Mouse (Mus musculus) limb, embryonic 13.5 days (tissue): Measurements from ENCODE around the gene Wdr61. TPM values are rescaled to one million over a fixed set of nuclear protein-coding genes. Genes with fewer than 3 reads are reported as not detected.
A peak's percentile ranks its signal among the peaks of the same experiment; 100 is the strongest.

Experiments
- ATAC-seq: fragments of 200-750 bp; cut with Nextera tagmentation; 2 replicates; pipeline ENCODE4 v1.8.0; 2017; ENCODE audit warnings: low read depth, moderate number of reproducible peaks, moderate TSS enrichment; ENCODE audit not compliant: low FRiP score
- H3K27ac ChIP-seq: fragments of 300-500 bp; sonication (generic); 2 replicates; pipeline ENCODE4 v1.5.1; 2015; ENCODE audit warnings: inconsistent platforms, mild to moderate bottlenecking, moderate library complexity
- H3K27me3 ChIP-seq: fragments of 300-500 bp; sonication (generic); 2 replicates; pipeline ENCODE4 v1.6.1; 2015; ENCODE audit warnings: mild to moderate bottlenecking, inconsistent platforms
- H3K36me3 ChIP-seq: fragments of 300-500 bp; sonication (generic); 2 replicates; pipeline ENCODE4 v1.6.1; 2015; ENCODE audit warnings: inconsistent platforms, mild to moderate bottlenecking, moderate library complexity
- H3K4me1 ChIP-seq: fragments of 300-500 bp; sonication (generic); 2 replicates; pipeline ENCODE4 v1.6.1; 2015; ENCODE audit warnings: inconsistent platforms
- H3K4me2 ChIP-seq: fragments of 300-500 bp; sonication (generic); replicated peaks from 2 replicates; pipeline ENCODE4 v1.6.1; 2015; ENCODE audit warnings: inconsistent platforms, mild to moderate bottlenecking, moderate library complexity
- H3K4me3 ChIP-seq: fragments of 300-500 bp; sonication (generic); 2 replicates; pipeline ENCODE4 v1.5.1; 2015; ENCODE audit warnings: moderate library complexity, mild to moderate bottlenecking, inconsistent platforms
- H3K9ac ChIP-seq: fragments of 300-500 bp; sonication (generic); 2 replicates; pipeline ENCODE4 v1.6.1; 2015; ENCODE audit warnings: mild to moderate bottlenecking, inconsistent platforms
- H3K9me3 ChIP-seq: fragments of 300-500 bp; sonication (generic); 2 replicates; pipeline ENCODE4 v1.6.1; 2016; ENCODE audit warnings: inconsistent platforms
- WGBS: fragments of 180-500 bp; shearing (Covaris S2); methylation state at CpG from one replicate; pipeline ENCODE4 v1.1.7; 2015; 5-methylcytosine and 5-hydroxymethylcytosine counted together
- polyA plus RNA-seq: library from polyadenylated mRNA; unstranded; fragments of >200 nt; fragmentation: Nextera tagmentation; extraction: Ambion mirVana; gene quantifications from 2 replicates; pipeline ENCODE4 v1.2.1, GENCODE M21; 2015

Wdr61 gene
- polyA plus RNA-seq, 1 experiment from 2014 or later: 156 TPM

GRCm38 (mm10) chr9:54722156-54722555 is 12.2 kb downstream of the Wdr61 start:
- peaks cover 91% of the 10 kb centered on the region for H3K36me3 ChIP-seq

GRCm38 (mm10) chr9:54717527-54717926 is 16.8 kb downstream of the Wdr61 start:
- Histone ChIP-seq H3K36me3 (peaks cover 91% of the 10 kb centered on the region), H3K9ac (no peak overlapping the region), H3K27ac (no peak overlapping the region), H3K4me2 (no peak overlapping the region), H3K4me3 (no peak overlapping the region), H3K27me3 (no peaks in the 10 kb centered on the region), H3K9me3 (no peaks in the 10 kb centered on the region), H3K4me1 (no peaks in the 10 kb centered on the region)
- ATAC-seq: no peak
- 81% methylated on average over 3 of the region's 3 CpGs for WGBS

More at GRCm38 (mm10) chr9:54722156-54722555, 12.2 kb downstream of the Wdr61 start:
- no peak overlapping the region for H3K9ac ChIP-seq
- 85% methylated on average over 7 of the region's 7 CpGs for WGBS
- ATAC-seq: no peak
- H3K4me3 ChIP-seq: no peak overlapping the region
- no peaks in the 10 kb centered on the region for H3K9me3 ChIP-seq
- H3K4me1 ChIP-seq: no peaks in the 10 kb centered on the region
- no peak overlapping the region for H3K4me2 ChIP-seq
- no peak overlapping the region for H3K27ac ChIP-seq
- H3K27me3 ChIP-seq: no peaks in the 10 kb centered on the region

- peaks cover 96% of the 10 kb centered on the region for H3K36me3 ChIP-seq
- H3K4me1 ChIP-seq: no peaks in the 10 kb centered on the region
- 83% methylated on average over 3 of the region's 3 CpGs for WGBS
Measured at GRCm38 (mm10) chr9:54715776-54716175, 18.5 kb downstream of the Wdr61 start.

GRCm38 (mm10) chr9:54708085-54708484 is 26.2 kb downstream of the Wdr61 start:
- H3K27ac ChIP-seq: no peak overlapping the region
- no peaks in the 10 kb centered on the region for H3K27me3 ChIP-seq
- no peaks in the 10 kb centered on the region for H3K9me3 ChIP-seq
- no peak overlapping the region for H3K9ac ChIP-seq
- no peak for ATAC-seq
- 88% methylated on average over 5 of the region's 5 CpGs for WGBS
- H3K4me3 ChIP-seq: no peak overlapping the region
- H3K36me3 ChIP-seq: peaks cover 42% of the 10 kb centered on the region
- H3K4me2 ChIP-seq: no peak overlapping the region
- H3K4me1 ChIP-seq: peaks cover 20% of the 10 kb centered on the region

More at GRCm38 (mm10) chr9:54715776-54716175, 18.5 kb downstream of the Wdr61 start:
- Histone ChIP-seq H3K27me3 (no peaks in the 10 kb centered on the region), H3K4me2 (no peak overlapping the region), H3K9ac (no peak overlapping the region), H3K27ac (no peak overlapping the region), H3K9me3 (no peaks in the 10 kb centered on the region), H3K4me3 (no peak overlapping the region)
- ATAC-seq: no peak

GRCm38 (mm10) chr9:54707288-54707999 is 26.9 kb downstream of the Wdr61 start:
- Histone ChIP-seq H3K4me1 (peaks cover 20% of the 10 kb centered on the region), H3K27me3 (no peaks in the 10 kb centered on the region), H3K36me3 (peaks cover 37% of the 10 kb centered on the region), H3K4me3 (no peak overlapping the region), H3K4me2 (no peak overlapping the region), H3K27ac (no peak overlapping the region), H3K9ac (no peak overlapping the region), H3K9me3 (no peaks in the 10 kb centered on the region)
- ATAC-seq: no peak
- WGBS: 46% methylated on average over 8 of the region's 8 CpGs

GRCm38 (mm10) chr9:54705561-54705960 is 28.8 kb downstream of the Wdr61 start:
- peaks cover 9% of the 10 kb centered on the region for H3K27me3 ChIP-seq
- no peak overlapping the region for H3K4me2 ChIP-seq
- no peak for ATAC-seq
- H3K9ac ChIP-seq: no peak overlapping the region
- H3K36me3 ChIP-seq: peaks cover 18% of the 10 kb centered on the region
- peaks cover 23% of the 10 kb centered on the region for H3K4me1 ChIP-seq
- WGBS: 26% methylated on average over 1 of the region's 1 CpGs
- no peaks in the 10 kb centered on the region for H3K9me3 ChIP-seq
- H3K27ac ChIP-seq: no peak overlapping the region
- no peak overlapping the region for H3K4me3 ChIP-seq

- 76% methylated on average over 5 of the region's 5 CpGs for WGBS
Measured at GRCm38 (mm10) chr9:54704361-54704760, 30.0 kb downstream of the Wdr61 start.

GRCm38 (mm10) chr9:54702581-54702980 is 31.7 kb downstream of the Wdr61 start:
- Histone ChIP-seq H3K4me3 (no peak overlapping the region), H3K36me3 (no peaks in the 10 kb centered on the region; the same call in 1 of the 2 replicates), H3K9ac (no peak overlapping the region), H3K27ac (no peak overlapping the region), H3K27me3 (peaks cover 27% of the 10 kb centered on the region), H3K4me2 (no peak overlapping the region), H3K4me1 (peaks cover 36% of the 10 kb centered on the region), H3K9me3 (no peaks in the 10 kb centered on the region)
- no peak for ATAC-seq
- WGBS: 79% methylated on average over 2 of the region's 2 CpGs

More at GRCm38 (mm10) chr9:54704361-54704760, 30.0 kb downstream of the Wdr61 start:
- Histone ChIP-seq H3K9ac (no peak overlapping the region), H3K36me3 (peaks cover 7% of the 10 kb centered on the region), H3K4me3 (no peak overlapping the region), H3K27me3 (peaks cover 18% of the 10 kb centered on the region), H3K4me2 (no peak overlapping the region), H3K9me3 (no peaks in the 10 kb centered on the region), H3K27ac (no peak overlapping the region), H3K4me1 (peaks cover 31% of the 10 kb centered on the region)
- ATAC-seq: no peak

- 75% methylated on average over 7 of the region's 7 CpGs for WGBS
- no peak for ATAC-seq
- peak overlapping the region; percentile 74 for H3K4me3 ChIP-seq
- peaks cover 29% of the 10 kb centered on the region for H3K27me3 ChIP-seq
- H3K27ac ChIP-seq: no peak overlapping the region
- H3K9me3 ChIP-seq: no peaks in the 10 kb centered on the region
- H3K9ac ChIP-seq: no peak overlapping the region
- H3K4me1 ChIP-seq: peaks cover 28% of the 10 kb centered on the region; the same call in 1 of the 2 replicates
- peak overlapping the region; percentile 95 for H3K4me2 ChIP-seq
- H3K36me3 ChIP-seq: no peaks in the 10 kb centered on the region
Measured at GRCm38 (mm10) chr9:54700746-54701145, 33.6 kb downstream of the Wdr61 start.

- 16% methylated on average over 9 of the region's 9 CpGs for WGBS
- H3K27me3 ChIP-seq: peaks cover 29% of the 10 kb centered on the region
- H3K4me1 ChIP-seq: peaks cover 22% of the 10 kb centered on the region; the same call in 1 of the 2 replicates
- peak overlapping the region; percentile 74 for H3K4me3 ChIP-seq
- H3K27ac ChIP-seq: no peak overlapping the region; the same call in 1 of the 2 replicates
- H3K4me2 ChIP-seq: peak overlapping the region; percentile 95
- no peaks in the 10 kb centered on the region for H3K36me3 ChIP-seq
- ATAC-seq: no peak
- H3K9ac ChIP-seq: peak overlapping the region; percentile 84
- H3K9me3 ChIP-seq: no peaks in the 10 kb centered on the region
Measured at GRCm38 (mm10) chr9:54700174-54700475, 34.2 kb downstream of the Wdr61 start.

GRCm38 (mm10) chr9:54699345-54700173 is 34.8 kb downstream of the Wdr61 start:
- peak; percentile 60 for ATAC-seq
- Histone ChIP-seq H3K4me1 (peaks cover 21% of the 10 kb centered on the region; the same call in 1 of the 2 replicates), H3K9me3 (no peaks in the 10 kb centered on the region), H3K36me3 (no peaks in the 10 kb centered on the region), H3K9ac (peak overlapping the region; percentile 84), H3K4me2 (peak overlapping the region; percentile 95), H3K27me3 (peaks cover 29% of the 10 kb centered on the region), H3K27ac (no peak overlapping the region; the same call in 1 of the 2 replicates), H3K4me3 (peak overlapping the region; percentile 74)
- under 1% methylated on average over 92 of the region's 92 CpGs for WGBS

- peaks cover 20% of the 10 kb centered on the region; the same call in 1 of the 2 replicates for H3K4me1 ChIP-seq
- H3K4me3 ChIP-seq: peak overlapping the region; percentile 74
- peak overlapping the region; percentile 84 for H3K9ac ChIP-seq
- peak; percentile 55; the same call in 1 of the 2 replicates for ATAC-seq
- no peak overlapping the region for H3K27ac ChIP-seq
- H3K27me3 ChIP-seq: peaks cover 29% of the 10 kb centered on the region
- no peaks in the 10 kb centered on the region for H3K36me3 ChIP-seq
- H3K4me2 ChIP-seq: peak overlapping the region; percentile 95
- H3K9me3 ChIP-seq: no peaks in the 10 kb centered on the region
- 5% methylated on average over 27 of the region's 27 CpGs for WGBS
Measured at GRCm38 (mm10) chr9:54699087-54699344, 35.3 kb downstream of the Wdr61 start.
